ENCODE assay signal across 12 mouse cellular contexts in genomic region chr6:128021931-128022202, GRCm38 (mm10).
DNase-seq lines count a peak whose midpoint lies in the region; ATAC-seq and TF ChIP-seq lines count a peak whose summit lies in the region.
"Had no signal": no experiment of that assay in that cellular context is flagged by ENCODE, and none has a peak within 500 bp of the region (broad histone marks: within the 10 kb centered on the region; RNA-seq: fewer than 3 reads in every experiment).

No protein-coding gene starts in this region.

- ATAC-seq in heart, embryonic 14.5 days (ENCODE audit: insufficient number of reproducible peaks, insufficient read depth, low FRiP score, low read depth) = no peak
- ATAC-seq in embryonic facial prominence, embryonic 15.5 days (ENCODE audit: insufficient number of reproducible peaks, low FRiP score, low TSS enrichment, low read depth) = no peak
- ATAC-seq in hindbrain, embryonic 15.5 days (ENCODE audit: low FRiP score, low read depth) = peak; percentile 25
- 0 out of 2 replicates have a peak, but pooled peaks have one; percentile 11 for ATAC-seq in midbrain, postnatal 0 days (ENCODE audit: low FRiP score)

- H3K27me3 ChIP-seq in heart, embryonic 14.5 days (ENCODE audit: control insufficient read depth, insufficient read depth, low read length) = no peaks in the 10 kb centered on the region
- H3K27me3 ChIP-seq in embryonic facial prominence, embryonic 15.5 days = no peaks in the 10 kb centered on the region
- no peaks in the 10 kb centered on the region for H3K27me3 ChIP-seq in hindbrain, embryonic 15.5 days
- H3K27me3 ChIP-seq in midbrain, postnatal 0 days (ENCODE audit: insufficient read depth, low read length) = no peaks in the 10 kb centered on the region

- H3K9me3 ChIP-seq in heart, embryonic 14.5 days (ENCODE audit: control insufficient read depth, low read length) = no peaks in the 10 kb centered on the region
- no peaks in the 10 kb centered on the region for H3K9me3 ChIP-seq in embryonic facial prominence, embryonic 15.5 days (replicated peaks)
- H3K9me3 ChIP-seq in hindbrain, embryonic 15.5 days = no peaks in the 10 kb centered on the region
- no peaks in the 10 kb centered on the region for H3K9me3 ChIP-seq in midbrain, postnatal 0 days (ENCODE audit: low read length)

- H3K27ac ChIP-seq in heart, embryonic 14.5 days (replicated peaks in 1 of 2; ENCODE audit: control insufficient read depth in 1 of 2, insufficient read depth in 1 of 2, low read depth in 2 of 2, low read length in 2 of 2) = peak overlapping the region; percentile 4 to 10; a peak in 3 of 4 replicates
- peak overlapping the region; percentile 45; the same call in 1 of the 2 replicates for H3K27ac ChIP-seq in embryonic facial prominence, embryonic 15.5 days (replicated peaks)
- H3K27ac ChIP-seq in hindbrain, embryonic 15.5 days (replicated peaks) = no peak overlapping the region
- peak overlapping the region; percentile 43; the same call in 1 of the 2 replicates for H3K27ac ChIP-seq in midbrain, postnatal 0 days (ENCODE audit: low read depth, low read length)

- WGBS in heart, embryonic 14.5 days = 48% methylated on average over 5 of the region's 5 CpGs
- WGBS in embryonic facial prominence, embryonic 15.5 days = 42% methylated on average over 5 of the region's 5 CpGs
- 49% methylated on average over 5 of the region's 5 CpGs for WGBS in hindbrain, embryonic 15.5 days
- 47% methylated on average over 5 of the region's 5 CpGs for WGBS in midbrain, postnatal 0 days

- H3K36me3 ChIP-seq in heart, embryonic 14.5 days (ENCODE audit: control insufficient read depth, insufficient read depth, low read length) = peaks cover 12% of the 10 kb centered on the region; the same call in 1 of the 2 replicates
- H3K36me3 ChIP-seq in embryonic facial prominence, embryonic 15.5 days = no peaks in the 10 kb centered on the region
- H3K36me3 ChIP-seq in hindbrain, embryonic 15.5 days = no peaks in the 10 kb centered on the region
- no peaks in the 10 kb centered on the region for H3K36me3 ChIP-seq in midbrain, postnatal 0 days (ENCODE audit: insufficient read depth, low read length)

- no peak for TF ChIP-seq CTCF in midbrain, postnatal 0 days (IDR thresholded peaks at IDR 0.05)

- peaks cover 34 to 46% of the 10 kb centered on the region in 2 experiments for H3K4me1 ChIP-seq in heart, embryonic 14.5 days (ENCODE audit: control insufficient read depth in 2 of 2, insufficient read depth in 2 of 2, low read length in 2 of 2)
- H3K4me1 ChIP-seq in embryonic facial prominence, embryonic 15.5 days = peaks cover 72% of the 10 kb centered on the region
- peaks cover 27% of the 10 kb centered on the region for H3K4me1 ChIP-seq in hindbrain, embryonic 15.5 days (replicated peaks)
- H3K4me1 ChIP-seq in midbrain, postnatal 0 days (ENCODE audit: insufficient read depth, low read length) = peaks cover 23% of the 10 kb centered on the region

- peak overlapping the region; percentile 46 for H3K9ac ChIP-seq in heart, embryonic 14.5 days (ENCODE audit: low read length)
- H3K9ac ChIP-seq in embryonic facial prominence, embryonic 15.5 days = no peak overlapping the region
- H3K9ac ChIP-seq in hindbrain, embryonic 15.5 days = no peak overlapping the region
- H3K9ac ChIP-seq in midbrain, postnatal 0 days (replicated peaks; ENCODE audit: low read length, poor library complexity, severe bottlenecking) = no peak overlapping the region

- no peak overlapping the region for H3K4me2 ChIP-seq in heart, embryonic 14.5 days (ENCODE audit: low read length)
- no peak overlapping the region; the same call in 1 of the 2 replicates for H3K4me2 ChIP-seq in embryonic facial prominence, embryonic 15.5 days (replicated peaks)
- no peak overlapping the region for H3K4me2 ChIP-seq in hindbrain, embryonic 15.5 days
- no peak overlapping the region for H3K4me2 ChIP-seq in midbrain, postnatal 0 days (ENCODE audit: low read depth, low read length, poor library complexity, severe bottlenecking)

- H3K4me3 ChIP-seq in heart, embryonic 14.5 days (ENCODE audit: control insufficient read depth in 1 of 2, insufficient read depth in 1 of 2, low read depth in 1 of 2, low read length in 2 of 2) = no peak overlapping the region
- no peak overlapping the region for H3K4me3 ChIP-seq in embryonic facial prominence, embryonic 15.5 days (replicated peaks)
- no peak overlapping the region for H3K4me3 ChIP-seq in hindbrain, embryonic 15.5 days
- no peak overlapping the region for H3K4me3 ChIP-seq in midbrain, postnatal 0 days (ENCODE audit: low read depth, low read length)

- DNase-seq in heart, adult 8-10 months (ENCODE audit: low spot score) = no peak
- DNase-seq in midbrain, postnatal 0 days (ENCODE audit: low spot score) = no peak
- DNase-seq in adipocyte (ENCODE audit: low spot score) (no peak), MN1 (ENCODE audit: low spot score) (no peak)
- DNase-seq in right cerebral cortex, postnatal 4 days = no peak
- DNase-seq: adrenal gland, postnatal 10 days; kidney, postnatal 36 days; lung, adult 18-20 months; thymus, postnatal 14 days had no signal

Comparison
In these comparisons a context has a peak if more than half of its experiments do, and no peak if none do; other contexts are left out.
1. ATAC-seq: peak in hindbrain, embryonic 15.5 days (single experiment) and midbrain, postnatal 0 days (single experiment); none in heart, embryonic 14.5 days (single experiment) and embryonic facial prominence, embryonic 15.5 days (single experiment).